Mouse (Mus musculus) heart, embryonic 11.5 days (tissue): ENCODE measurements at regions not wholly inside any gene's neighbourhood (a gene's known extent, or its start where the extent isn't known, plus 50 kb on each side); places are given as distances from the start of the nearest gene placed in this dataset. TPM values are rescaled to one million over a fixed set of nuclear protein-coding genes. Genes with fewer than 3 reads are reported as not detected.
A peak's percentile ranks its signal among the peaks of the same experiment; 100 is the strongest.

Experiments
- ATAC-seq: fragments of 200-750 bp; cut with Nextera tagmentation; replicated peaks from 2 replicates; pipeline ENCODE4 v1.8.0; 2017; ENCODE audit warnings: moderate library complexity; ENCODE audit not compliant: insufficient number of reproducible peaks, low FRiP score, low TSS enrichment
- H3K27ac ChIP-seq: fragments of 300-500 bp; sonication (generic); 2 replicates; pipeline ENCODE4 v1.5.1; 2014; ENCODE audit warnings: mild to moderate bottlenecking, low read depth, low read length
- H3K27me3 ChIP-seq: fragments of 300-500 bp; sonication (generic); 2 replicates; pipeline ENCODE4 v1.6.1; 2014; ENCODE audit warnings: mild to moderate bottlenecking, low read length, mixed read lengths; ENCODE audit not compliant: control insufficient read depth, insufficient read depth
- H3K36me3 ChIP-seq: fragments of 300-500 bp; sonication (generic); 2 replicates; pipeline ENCODE4 v1.6.1; 2014; ENCODE audit warnings: mild to moderate bottlenecking, low read length, moderate library complexity, mixed read lengths; ENCODE audit not compliant: control insufficient read depth, insufficient read depth
- H3K4me1 ChIP-seq: fragments of 300-500 bp; sonication (generic); 2 replicates; pipeline ENCODE4 v1.6.1; 2014; ENCODE audit warnings: low read length; ENCODE audit not compliant: control insufficient read depth, insufficient read depth
- H3K4me2 ChIP-seq: fragments of 300-500 bp; sonication (generic); 2 replicates; pipeline ENCODE4 v1.6.1; 2014; ENCODE audit warnings: mild to moderate bottlenecking, moderate library complexity
- H3K4me3 ChIP-seq: fragments of 300-500 bp; sonication (generic); 2 replicates; pipeline ENCODE4 v1.5.1; 2014; ENCODE audit warnings: low read depth, low read length
- H3K9ac ChIP-seq: fragments of 300-500 bp; sonication (generic); 2 replicates; pipeline ENCODE4 v1.6.1; 2014; ENCODE audit warnings: mild to moderate bottlenecking, low read depth, low read length, moderate library complexity
- H3K9me3 ChIP-seq: fragments of 300-500 bp; sonication (generic); replicated peaks from 2 replicates; pipeline ENCODE4 v1.6.1; 2016; ENCODE audit warnings: low read length; ENCODE audit not compliant: control insufficient read depth
- WGBS: fragments of 180-500 bp; shearing (Covaris S2); extraction: QIAGEN DNeasy Blood & Tissue Kit; methylation state at CpG from one replicate; pipeline ENCODE4 v1.1.7; 2014; ENCODE audit not compliant: insufficient replicate concordance; 5-methylcytosine and 5-hydroxymethylcytosine counted together
- microRNA-seq: library from miRNA; unstranded; fragments of <30 nt; microRNA quantifications from one replicate; pipeline ENCODE4, GENCODE M21; 2016; ENCODE audit warnings: borderline number of aligned reads

DNA sequence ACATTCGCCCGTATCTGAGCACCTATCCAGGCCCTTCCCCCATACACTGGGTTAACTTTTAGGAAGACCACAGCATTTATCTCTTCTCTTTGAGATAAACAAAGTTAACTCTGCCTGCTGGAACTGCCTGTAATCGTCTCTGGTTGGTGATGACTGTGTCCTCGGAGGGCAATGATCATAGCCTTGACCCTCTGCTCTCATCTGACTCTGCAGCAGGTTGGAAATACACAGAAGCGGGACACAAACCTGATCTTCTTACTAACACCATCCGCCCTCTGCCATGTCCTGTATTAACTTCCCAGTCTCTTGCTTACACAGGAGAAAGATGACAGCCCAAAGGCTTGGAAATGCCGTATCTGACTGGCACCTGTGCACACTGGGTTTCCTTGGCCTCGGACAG lies 603.7 kb downstream of the Gm826 start:
- no peak overlapping the region for H3K4me2 ChIP-seq
- H3K9me3 ChIP-seq = no peaks in the 10 kb centered on the region
- H3K9ac ChIP-seq = no peak overlapping the region
- H3K27ac ChIP-seq = no peak overlapping the region
- no peaks in the 10 kb centered on the region for H3K36me3 ChIP-seq
- no peaks in the 10 kb centered on the region for H3K27me3 ChIP-seq
- ATAC-seq = no peak
- WGBS = 56% methylated on average over 8 of the region's 8 CpGs
- H3K4me1 ChIP-seq = peaks cover 14% of the 10 kb centered on the region; the same call in 1 of the 2 replicates
- no peak overlapping the region for H3K4me3 ChIP-seq

DNA sequence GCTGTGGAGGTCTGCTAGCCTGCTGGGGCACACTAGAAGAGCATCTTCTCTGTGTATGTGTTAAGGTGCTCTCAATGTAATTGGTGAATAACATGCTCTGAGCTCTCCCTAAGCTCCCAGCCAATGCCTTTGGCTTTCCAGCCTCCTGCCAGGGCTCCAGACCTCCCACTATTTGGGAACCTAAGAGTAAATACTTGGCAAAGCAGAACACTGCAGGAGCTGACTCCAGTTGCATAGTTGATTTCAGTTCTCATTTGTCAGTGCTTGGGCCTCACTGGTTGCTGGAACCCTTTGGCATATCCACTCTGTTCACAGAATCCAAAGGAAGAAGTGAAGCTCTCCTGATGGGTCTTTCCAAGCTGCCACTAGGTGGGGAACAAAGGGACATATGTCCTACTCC lies 602.7 kb downstream of the Gm826 start:
- H3K4me2 ChIP-seq = no peak overlapping the region
- H3K27ac ChIP-seq = no peak overlapping the region
- H3K4me3 ChIP-seq = no peak overlapping the region
- H3K4me1 ChIP-seq = peaks cover 14% of the 10 kb centered on the region; the same call in 1 of the 2 replicates
- H3K36me3 ChIP-seq = no peaks in the 10 kb centered on the region
- no peaks in the 10 kb centered on the region for H3K27me3 ChIP-seq
- no peak overlapping the region for H3K9ac ChIP-seq
- no peaks in the 10 kb centered on the region for H3K9me3 ChIP-seq
- ATAC-seq = no peak

DNA sequence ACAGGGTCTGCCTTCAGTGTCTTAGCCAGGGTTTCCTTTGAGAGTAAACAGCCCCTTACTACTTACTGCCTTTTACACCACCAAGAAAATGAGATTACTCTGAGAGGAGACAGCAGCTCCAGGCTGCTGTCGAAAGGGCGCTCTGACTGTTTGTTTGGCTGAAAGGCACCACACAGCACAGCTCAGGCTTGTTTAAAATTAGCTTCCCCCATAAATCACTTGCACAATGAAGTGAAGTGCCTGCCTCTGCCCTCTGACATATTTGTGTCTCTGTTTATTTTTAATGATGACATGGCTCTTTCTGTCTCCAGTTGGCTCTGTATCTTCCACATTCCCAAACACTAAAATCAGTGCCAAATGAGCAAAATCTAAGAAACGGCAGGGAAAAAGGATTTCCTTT lies 601.5 kb downstream of the Gm826 start:
- Histone ChIP-seq H3K4me2 (no peak overlapping the region), H3K36me3 (no peaks in the 10 kb centered on the region), H3K4me3 (no peak overlapping the region), H3K27ac (peak overlapping the region; percentile 62), H3K4me1 (peaks cover 14% of the 10 kb centered on the region; the same call in 1 of the 2 replicates), H3K9me3 (no peaks in the 10 kb centered on the region), H3K27me3 (no peaks in the 10 kb centered on the region), H3K9ac (no peak overlapping the region)
- no peak for ATAC-seq
- 25% methylated on average over 3 of the region's 3 CpGs for WGBS

DNA sequence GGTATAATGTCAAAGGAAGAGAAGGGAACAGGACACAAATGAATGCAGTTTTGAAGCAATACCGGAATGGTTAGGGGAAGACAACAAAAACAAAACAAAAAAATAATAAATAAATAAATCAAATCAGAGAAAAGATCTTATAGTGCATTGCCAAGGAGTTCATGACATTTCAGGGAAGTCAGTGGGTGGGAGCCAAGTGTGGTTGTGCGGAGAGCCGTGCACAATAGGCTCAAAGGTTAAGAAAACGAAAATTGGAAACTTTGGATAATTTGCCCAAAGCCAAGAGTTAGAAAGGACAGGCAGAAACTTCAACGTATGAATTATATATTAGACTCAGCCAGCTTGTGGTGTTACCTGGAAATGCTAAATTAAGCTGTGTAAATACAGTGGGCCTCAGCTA lies 599.4 kb downstream of the Gm826 start:
- Histone ChIP-seq H3K9ac (no peak overlapping the region), H3K4me2 (no peak overlapping the region), H3K9me3 (no peaks in the 10 kb centered on the region), H3K36me3 (no peaks in the 10 kb centered on the region), H3K4me1 (peaks cover 7% of the 10 kb centered on the region; the same call in 1 of the 2 replicates), H3K27ac (no peak overlapping the region), H3K27me3 (no peaks in the 10 kb centered on the region), H3K4me3 (no peak overlapping the region)
- ATAC-seq = no peak
- WGBS = 74% methylated on average over 5 of the region's 5 CpGs

DNA sequence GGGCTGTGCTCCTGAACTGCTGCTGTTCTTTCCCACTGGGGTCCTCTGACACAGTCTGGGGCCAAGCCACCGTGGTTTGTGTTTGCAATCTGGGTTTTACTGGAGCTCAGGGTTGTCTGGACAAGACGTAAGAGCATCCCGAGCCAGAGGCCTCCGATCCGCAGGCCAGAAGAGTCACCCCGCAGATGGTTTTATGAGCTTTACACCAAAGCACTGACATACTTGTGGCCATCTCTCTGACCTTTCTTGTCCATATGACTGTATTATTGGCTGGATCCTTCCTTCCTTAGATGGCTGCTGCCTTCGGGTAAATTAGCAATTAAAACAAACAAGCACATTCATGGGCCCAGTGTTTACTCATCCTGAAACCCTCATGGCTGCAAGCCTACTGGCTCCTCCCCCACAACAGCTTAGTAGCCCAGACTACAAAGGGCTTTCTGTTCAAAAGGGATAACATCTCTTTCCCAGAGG lies 578.4 kb downstream of the Gm826 start:
- WGBS = 68% methylated on average over 7 of the region's 7 CpGs
- Histone ChIP-seq H3K27me3 (no peaks in the 10 kb centered on the region), H3K9me3 (no peaks in the 10 kb centered on the region), H3K4me2 (no peak overlapping the region), H3K4me3 (no peak overlapping the region), H3K27ac (no peak overlapping the region), H3K36me3 (no peaks in the 10 kb centered on the region), H3K9ac (no peak overlapping the region), H3K4me1 (no peaks in the 10 kb centered on the region)
- ATAC-seq = no peak

DNA sequence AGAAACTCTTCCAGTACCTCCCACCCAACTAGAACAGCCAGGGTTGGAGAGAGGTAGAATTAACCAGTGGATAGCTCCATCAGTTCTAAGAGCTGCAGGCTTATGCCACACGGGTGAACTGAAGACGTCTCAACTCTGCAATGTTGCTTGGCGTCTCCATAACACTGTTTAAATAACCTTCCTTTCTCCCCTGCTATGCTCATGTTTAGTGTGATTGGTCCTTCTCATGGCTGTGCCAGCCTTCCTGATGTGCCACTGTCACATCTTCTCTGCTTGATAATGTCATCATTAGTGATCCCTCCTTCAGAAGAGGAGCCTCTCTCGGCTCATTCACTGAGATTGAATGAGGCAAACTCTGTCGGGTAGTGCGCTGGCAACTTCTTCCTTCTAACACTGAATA lies 573.2 kb downstream of the Gm826 start:
- 84% methylated on average over 6 of the region's 6 CpGs for WGBS
- no peak overlapping the region for H3K9ac ChIP-seq

DNA sequence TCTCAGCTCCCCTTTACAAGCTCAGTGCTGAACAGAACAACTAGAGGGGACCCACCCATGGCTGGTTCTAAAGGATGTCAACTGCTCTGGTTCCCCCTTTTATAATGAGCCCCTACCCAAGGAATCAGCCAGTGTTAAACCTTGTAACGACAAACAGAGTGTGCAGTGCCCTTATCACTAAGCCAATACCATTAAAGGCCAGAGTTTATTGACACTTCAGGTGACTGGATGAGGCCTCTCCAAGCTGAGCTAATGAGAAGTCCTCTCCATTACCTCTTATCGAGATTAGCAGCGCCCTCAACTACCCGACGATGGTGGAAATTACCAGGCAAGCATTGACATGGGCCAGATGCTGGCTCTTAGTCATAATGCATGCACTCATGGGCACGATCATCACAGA lies 570.8 kb downstream of the Gm826 start:
- Histone ChIP-seq H3K36me3 (no peaks in the 10 kb centered on the region), H3K4me1 (no peaks in the 10 kb centered on the region), H3K9me3 (no peaks in the 10 kb centered on the region), H3K4me3 (no peak overlapping the region), H3K9ac (no peak overlapping the region), H3K27ac (no peak overlapping the region), H3K27me3 (no peaks in the 10 kb centered on the region), H3K4me2 (no peak overlapping the region)
- WGBS = 32% methylated on average over 6 of the region's 6 CpGs
- no peak for ATAC-seq

More for the DNA sequence above, 573.2 kb downstream of the Gm826 start:
- no peak for ATAC-seq
- no peak overlapping the region for H3K4me2 ChIP-seq
- H3K4me3 ChIP-seq = no peak overlapping the region
- H3K36me3 ChIP-seq = no peaks in the 10 kb centered on the region
- no peaks in the 10 kb centered on the region for H3K27me3 ChIP-seq
- no peak overlapping the region for H3K27ac ChIP-seq
- no peaks in the 10 kb centered on the region for H3K4me1 ChIP-seq
- H3K9me3 ChIP-seq = no peaks in the 10 kb centered on the region

Small RNA genes in the stretch of these regions (microRNA-seq; reads per million reads assigned to microRNA genes)
- gene Gm44319 = not detected
